Mouse (Mus musculus): ENCODE data around the gene Dock8. TPM values are rescaled to one million over a fixed set of nuclear protein-coding genes. Genes with fewer than 3 reads are reported as not detected.

Gene Dock8
- polyA plus RNA-seq, 1 experiment from 2014 or later: 8.5 TPM

Other genes with a start within 250 kb of the Dock8 start
- 0.03 and 0.07 TPM in 2 replicates for gene Pgm5, start 137.7 kb upstream of the Dock8 start, polyA plus RNA-seq (2015; fragmentation: Nextera tagmentation; extraction: Ambion mirVana)
- 126 and 132 TPM in 2 replicates for gene Gm10053, start 123.8 kb upstream of the Dock8 start, polyA plus RNA-seq (2015; fragmentation: Nextera tagmentation; extraction: Ambion mirVana)
- gene Foxd4, start 98.3 kb upstream of the Dock8 start, polyA plus RNA-seq (2015; fragmentation: Nextera tagmentation; extraction: Ambion mirVana): 0.06 TPM in 1 of 2 replicates, not detected in the other
- gene Cbwd1, start 37.9 kb upstream of the Dock8 start, polyA plus RNA-seq (2015; fragmentation: Nextera tagmentation; extraction: Ambion mirVana): 7.7 and 8.1 TPM in 2 replicates
- 6.6 and 6.8 TPM in 2 replicates for gene Kank1, start 237.4 kb downstream of the Dock8 start, polyA plus RNA-seq (2015; fragmentation: Nextera tagmentation; extraction: Ambion mirVana)

All from liver, embryonic 15.5 days (tissue).